Mouse (Mus musculus): ENCODE data around the gene Ranbp3. TPM values are rescaled to one million over a fixed set of nuclear protein-coding genes. Genes with fewer than 3 reads are reported as not detected.

Ranbp3 gene
- total RNA-seq, 2 experiments from 2014 or later = 84.9 to 91.7 TPM

Other genes with a start within 250 kb of the Ranbp3 start
- gene Ptprs, start 196.8 kb upstream of the Ranbp3 start, total RNA-seq (2021) = 100 to 1,000 TPM; 817 to 911 TPM
- not detected for gene Znrf4, start 160.9 kb upstream of the Ranbp3 start, total RNA-seq (2021)
- gene Gm20219, start 118.9 kb upstream of the Ranbp3 start, total RNA-seq (2021) = 1 to 10 TPM; 1.5 to 1.7 TPM
- gene Safb2, start 88.7 kb upstream of the Ranbp3 start, total RNA-seq (2021) = 100 to 1,000 TPM; 122 to 141 TPM
- gene Safb, start 88.5 kb upstream of the Ranbp3 start, total RNA-seq (2021) = 100 to 1,000 TPM; 147 to 185 TPM
- 100 to 1,000 TPM; 137 to 175 TPM for gene 2410015M20Rik, start 63.5 kb upstream of the Ranbp3 start, total RNA-seq (2021)
- 100 to 1,000 TPM; 454 to 456 TPM for gene Rpl36, start 59.9 kb upstream of the Ranbp3 start, total RNA-seq (2021)
- 10 to 100 TPM; 63.8 to 71.7 TPM for gene Lonp1, start 46.4 kb upstream of the Ranbp3 start, total RNA-seq (2021)
- 1 to 10 TPM in 1 of 2 experiments, under 1 TPM in 1; 0.87 to 1.3 TPM for gene Catsperd, start 45.2 kb upstream of the Ranbp3 start, total RNA-seq (2021)
- gene Ndufa11, start 44.5 kb downstream of the Ranbp3 start, total RNA-seq (2021) = 100 to 1,000 TPM; 262 to 265 TPM
- 10 to 100 TPM in 1 of 2 experiments, 1 to 10 TPM in 1; 9.7 to 12.5 TPM for gene Vmac, start 44.7 kb downstream of the Ranbp3 start, total RNA-seq (2021)
- gene Nrtn, start 84.2 kb downstream of the Ranbp3 start, total RNA-seq (2021) = 1 to 10 TPM; 1.6 to 2.3 TPM
- 10 to 100 TPM; 66.7 to 72.0 TPM for gene Dus3l, start 91.5 kb downstream of the Ranbp3 start, total RNA-seq (2021)
- under 1 TPM; 0.27 to 0.71 TPM for gene Prr22, start 97.0 kb downstream of the Ranbp3 start, total RNA-seq (2021)
- 1 to 10 TPM; 4.1 to 4.4 TPM for gene Rfx2, start 157.7 kb downstream of the Ranbp3 start, total RNA-seq (2021)
- not detected for gene Acsbg2, start 201.2 kb downstream of the Ranbp3 start, total RNA-seq (2021)
- under 1 TPM; 0.11 to 0.39 TPM for gene 1700061G19Rik, start 202.2 kb downstream of the Ranbp3 start, total RNA-seq (2021)